Mouse (Mus musculus): Measurements from ENCODE around the gene Srsf10. TPM values are rescaled to one million over a fixed set of nuclear protein-coding genes. Genes with fewer than 3 reads are reported as not detected.

Gene Srsf10
- polyA plus RNA-seq, 1 experiment from 2014 or later, result 361 TPM

- no peak overlapping the region for H3K27ac ChIP-seq
- 70% methylated on average over 7 of the region's 7 CpGs for whole genome bisulfite sequencing
- no peaks in the 10 kb centered on the region for H3K36me3 ChIP-seq
- H3K4me2 ChIP-seq (replicated peaks), result no peak overlapping the region
- H3K4me3 ChIP-seq, result no peak overlapping the region
- no peak for ATAC-seq (ENCODE audit: insufficient number of reproducible peaks, insufficient read depth, low FRiP score, low TSS enrichment)
- no peaks in the 10 kb centered on the region; the same call in 1 of the 2 replicates for H3K4me1 ChIP-seq
- H3K27me3 ChIP-seq, result no peaks in the 10 kb centered on the region
- no peaks in the 10 kb centered on the region for H3K9me3 ChIP-seq
- no peak overlapping the region for H3K9ac ChIP-seq
These were observed 56.0 kb downstream of the Srsf10 start for GRCm38 (mm10) chr4:135911531-135911930.

GRCm38 (mm10) chr4:135912164-135912563, 56.6 kb downstream of the Srsf10 start:
- no peaks in the 10 kb centered on the region for H3K9me3 ChIP-seq
- no peak for ATAC-seq (ENCODE audit: insufficient number of reproducible peaks, insufficient read depth, low FRiP score, low TSS enrichment)
- no peak overlapping the region for H3K4me3 ChIP-seq
- no peaks in the 10 kb centered on the region; the same call in 1 of the 2 replicates for H3K4me1 ChIP-seq
- H3K4me2 ChIP-seq (replicated peaks), result no peak overlapping the region
- no peaks in the 10 kb centered on the region for H3K36me3 ChIP-seq
- H3K9ac ChIP-seq, result no peak overlapping the region
- no peaks in the 10 kb centered on the region for H3K27me3 ChIP-seq
- 52% methylated on average over 3 of the region's 3 CpGs for whole genome bisulfite sequencing
- no peak overlapping the region for H3K27ac ChIP-seq

GRCm38 (mm10) chr4:135912835-135913234, 57.3 kb downstream of the Srsf10 start:
- 33% methylated on average over 3 of the region's 3 CpGs for WGBS
- ATAC-seq (ENCODE audit: insufficient number of reproducible peaks, insufficient read depth, low FRiP score, low TSS enrichment), result peak; percentile 60; the same call in 1 of the 2 replicates
- H3K27ac ChIP-seq, result no peak overlapping the region
- H3K36me3 ChIP-seq, result no peaks in the 10 kb centered on the region
- no peaks in the 10 kb centered on the region for H3K27me3 ChIP-seq
- H3K4me3 ChIP-seq, result no peak overlapping the region
- H3K9me3 ChIP-seq, result no peaks in the 10 kb centered on the region
- no peak overlapping the region for H3K4me2 ChIP-seq (replicated peaks)
- no peak overlapping the region for H3K9ac ChIP-seq
- no peaks in the 10 kb centered on the region; the same call in 1 of the 2 replicates for H3K4me1 ChIP-seq

- ATAC-seq (ENCODE audit: insufficient number of reproducible peaks, insufficient read depth, low FRiP score, low TSS enrichment), result no peak
- Histone ChIP-seq H3K36me3 (no peaks in the 10 kb centered on the region), H3K4me2 (replicated peaks) (no peak overlapping the region), H3K27me3 (no peaks in the 10 kb centered on the region), H3K27ac (no peak overlapping the region), H3K9me3 (no peaks in the 10 kb centered on the region), H3K4me3 (no peak overlapping the region), H3K9ac (no peak overlapping the region), H3K4me1 (no peaks in the 10 kb centered on the region; the same call in 1 of the 2 replicates)
- WGBS, result 70% methylated on average over 4 of the region's 4 CpGs
These were observed 57.9 kb downstream of the Srsf10 start for GRCm38 (mm10) chr4:135913433-135913832.

- 88% methylated on average over 13 of the region's 13 CpGs for WGBS
- Histone ChIP-seq H3K4me2 (replicated peaks) (no peak overlapping the region), H3K27me3 (no peaks in the 10 kb centered on the region), H3K9ac (no peak overlapping the region), H3K27ac (no peak overlapping the region), H3K36me3 (no peaks in the 10 kb centered on the region), H3K4me3 (no peak overlapping the region), H3K9me3 (no peaks in the 10 kb centered on the region), H3K4me1 (peaks cover 8% of the 10 kb centered on the region)
- ATAC-seq (ENCODE audit: insufficient number of reproducible peaks, insufficient read depth, low FRiP score, low TSS enrichment), result no peak
These were observed 63.2 kb downstream of the Srsf10 start for GRCm38 (mm10) chr4:135918635-135919279.

GRCm38 (mm10) chr4:135919280-135919639, 63.7 kb downstream of the Srsf10 start:
- no peak overlapping the region for H3K4me3 ChIP-seq
- 93% methylated on average over 3 of the region's 3 CpGs for WGBS
- no peak overlapping the region for H3K27ac ChIP-seq
- no peak for ATAC-seq (ENCODE audit: insufficient number of reproducible peaks, insufficient read depth, low FRiP score, low TSS enrichment)
- H3K4me2 ChIP-seq (replicated peaks), result no peak overlapping the region
- no peaks in the 10 kb centered on the region for H3K27me3 ChIP-seq
- H3K36me3 ChIP-seq, result no peaks in the 10 kb centered on the region
- H3K9ac ChIP-seq, result no peak overlapping the region
- no peaks in the 10 kb centered on the region for H3K9me3 ChIP-seq
- peaks cover 8% of the 10 kb centered on the region for H3K4me1 ChIP-seq

Other genes with a start within 250 kb of the Srsf10 start
- gene Ifnlr1, start 169.5 kb upstream of the Srsf10 start, polyA plus RNA-seq (2016; fragmentation: Nextera tagmentation; extraction: Ambion mirVana), result 1.4 and 1.8 TPM in 2 replicates
- not detected in 2 replicates for gene Il22ra1, start 127.6 kb upstream of the Srsf10 start, polyA plus RNA-seq (2016; fragmentation: Nextera tagmentation; extraction: Ambion mirVana)
- gene Myom3, start 96.0 kb upstream of the Srsf10 start, polyA plus RNA-seq (2016; fragmentation: Nextera tagmentation; extraction: Ambion mirVana), result 1.1 and 1.3 TPM in 2 replicates
- gene Pnrc2, start 18.1 kb downstream of the Srsf10 start, polyA plus RNA-seq (2016; fragmentation: Nextera tagmentation; extraction: Ambion mirVana), result 177 and 187 TPM in 2 replicates
- 0.19 and 0.38 TPM in 2 replicates for gene Cnr2, start 39.6 kb downstream of the Srsf10 start, polyA plus RNA-seq (2016; fragmentation: Nextera tagmentation; extraction: Ambion mirVana)
- gene Fuca1, start 65.0 kb downstream of the Srsf10 start, polyA plus RNA-seq (2016; fragmentation: Nextera tagmentation; extraction: Ambion mirVana), result 51.6 and 59.7 TPM in 2 replicates
- gene Hmgcl, start 90.7 kb downstream of the Srsf10 start, polyA plus RNA-seq (2016; fragmentation: Nextera tagmentation; extraction: Ambion mirVana), result 76.3 and 81.5 TPM in 2 replicates
- gene Gale, start 108.0 kb downstream of the Srsf10 start, polyA plus RNA-seq (2016; fragmentation: Nextera tagmentation; extraction: Ambion mirVana), result 29.1 and 31.2 TPM in 2 replicates
- gene Lypla2, start 116.9 kb downstream of the Srsf10 start, polyA plus RNA-seq (2016; fragmentation: Nextera tagmentation; extraction: Ambion mirVana), result 124 and 126 TPM in 2 replicates
- gene Pithd1, start 131.5 kb downstream of the Srsf10 start, polyA plus RNA-seq (2016; fragmentation: Nextera tagmentation; extraction: Ambion mirVana), result 64.4 and 65.2 TPM in 2 replicates
- gene Eloa, start 166.0 kb downstream of the Srsf10 start, polyA plus RNA-seq (2016; fragmentation: Nextera tagmentation; extraction: Ambion mirVana), result 41.9 and 43.4 TPM in 2 replicates
- gene Rpl11, start 197.7 kb downstream of the Srsf10 start, polyA plus RNA-seq (2016; fragmentation: Nextera tagmentation; extraction: Ambion mirVana), result 390 and 392 TPM in 2 replicates

All from embryonic facial prominence, embryonic 12.5 days (tissue).